Mouse (Mus musculus): ENCODE measurements around the gene Pi4kb. TPM values are rescaled to one million over a fixed set of nuclear protein-coding genes. Genes with fewer than 3 reads are reported as not detected.
A peak's percentile ranks its signal among the peaks of the same experiment; 100 is the strongest.

The Pi4kb gene
- polyA plus RNA-seq, 1 experiment from 2014 or later, result 22.1 TPM

GRCm38 (mm10) chr3:95005651-95006050 lies 31.1 kb downstream of the Pi4kb start:
- ATAC-seq, result no peak
- no peaks in the 10 kb centered on the region for H3K4me1 ChIP-seq (ENCODE audit: control insufficient read depth, insufficient read depth, low read depth, low read length)
- H3K9me3 ChIP-seq (ENCODE audit: control insufficient read depth, low read length), result no peaks in the 10 kb centered on the region
- H3K4me2 ChIP-seq (ENCODE audit: low read length), result no peak overlapping the region
- 79% methylated on average over 3 of the region's 3 CpGs for WGBS
- no peaks in the 10 kb centered on the region for H3K27me3 ChIP-seq (replicated peaks; ENCODE audit: control insufficient read depth, insufficient read depth, low read length)
- H3K36me3 ChIP-seq (ENCODE audit: control insufficient read depth, insufficient read depth, low read length), result peaks cover 34% of the 10 kb centered on the region
- H3K27ac ChIP-seq (ENCODE audit: low read depth, low read length), result no peak overlapping the region
- no peak overlapping the region for H3K4me3 ChIP-seq (ENCODE audit: low read length)
- no peak overlapping the region for H3K9ac ChIP-seq (ENCODE audit: low read depth, low read length)

- WGBS, result 87% methylated on average over 9 of the region's 9 CpGs
- ATAC-seq, result no peak
These were observed 33.2 kb downstream of the Pi4kb start for GRCm38 (mm10) chr3:95007706-95008105.

GRCm38 (mm10) chr3:95010396-95010795 lies 35.9 kb downstream of the Pi4kb start:
- Histone ChIP-seq H3K4me2 (ENCODE audit: low read length) (no peak overlapping the region), H3K27ac (ENCODE audit: low read depth, low read length) (no peak overlapping the region), H3K9me3 (ENCODE audit: control insufficient read depth, low read length) (no peaks in the 10 kb centered on the region), H3K4me3 (ENCODE audit: low read length) (no peak overlapping the region), H3K36me3 (ENCODE audit: control insufficient read depth, insufficient read depth, low read length) (peaks cover 32% of the 10 kb centered on the region), H3K27me3 (replicated peaks; ENCODE audit: control insufficient read depth, insufficient read depth, low read length) (no peaks in the 10 kb centered on the region), H3K4me1 (ENCODE audit: control insufficient read depth, insufficient read depth, low read depth, low read length) (peaks cover 17% of the 10 kb centered on the region), H3K9ac (ENCODE audit: low read depth, low read length) (no peak overlapping the region)
- 85% methylated on average over 7 of the region's 7 CpGs for WGBS
- no peak for ATAC-seq

More at GRCm38 (mm10) chr3:95007706-95008105, 33.2 kb downstream of the Pi4kb start:
- H3K9ac ChIP-seq (ENCODE audit: low read depth, low read length), result no peak overlapping the region
- no peaks in the 10 kb centered on the region for H3K4me1 ChIP-seq (ENCODE audit: control insufficient read depth, insufficient read depth, low read depth, low read length)
- H3K36me3 ChIP-seq (ENCODE audit: control insufficient read depth, insufficient read depth, low read length), result peaks cover 34% of the 10 kb centered on the region
- H3K27me3 ChIP-seq (replicated peaks; ENCODE audit: control insufficient read depth, insufficient read depth, low read length), result no peaks in the 10 kb centered on the region
- no peak overlapping the region for H3K27ac ChIP-seq (ENCODE audit: low read depth, low read length)
- H3K9me3 ChIP-seq (ENCODE audit: control insufficient read depth, low read length), result no peaks in the 10 kb centered on the region
- H3K4me3 ChIP-seq (ENCODE audit: low read length), result no peak overlapping the region
- no peak overlapping the region for H3K4me2 ChIP-seq (ENCODE audit: low read length)

GRCm38 (mm10) chr3:95012982-95013381 lies 38.5 kb downstream of the Pi4kb start:
- Histone ChIP-seq H3K4me3 (ENCODE audit: low read length) (no peak overlapping the region), H3K27ac (ENCODE audit: low read depth, low read length) (no peak overlapping the region), H3K36me3 (ENCODE audit: control insufficient read depth, insufficient read depth, low read length) (peaks cover 24% of the 10 kb centered on the region), H3K4me1 (ENCODE audit: control insufficient read depth, insufficient read depth, low read depth, low read length) (peaks cover 24% of the 10 kb centered on the region), H3K4me2 (ENCODE audit: low read length) (no peak overlapping the region), H3K9me3 (ENCODE audit: control insufficient read depth, low read length) (no peaks in the 10 kb centered on the region), H3K27me3 (replicated peaks; ENCODE audit: control insufficient read depth, insufficient read depth, low read length) (no peaks in the 10 kb centered on the region), H3K9ac (ENCODE audit: low read depth, low read length) (no peak overlapping the region)
- WGBS, result 90% methylated on average over 3 of the region's 3 CpGs
- ATAC-seq, result no peak

- Histone ChIP-seq H3K9me3 (ENCODE audit: control insufficient read depth, low read length) (no peaks in the 10 kb centered on the region), H3K4me1 (ENCODE audit: control insufficient read depth, insufficient read depth, low read depth, low read length) (peaks cover 24% of the 10 kb centered on the region), H3K27ac (ENCODE audit: low read depth, low read length) (no peak overlapping the region; the same call in 1 of the 2 replicates), H3K9ac (ENCODE audit: low read depth, low read length) (peak overlapping the region; percentile 78), H3K4me2 (ENCODE audit: low read length) (peak overlapping the region; percentile 88), H3K36me3 (ENCODE audit: control insufficient read depth, insufficient read depth, low read length) (peaks cover 21% of the 10 kb centered on the region), H3K4me3 (ENCODE audit: low read length) (peak overlapping the region; percentile 64), H3K27me3 (replicated peaks; ENCODE audit: control insufficient read depth, insufficient read depth, low read length) (no peaks in the 10 kb centered on the region)
- no peak for ATAC-seq
- WGBS, result 15% methylated on average over 13 of the region's 13 CpGs
These were observed 39.3 kb downstream of the Pi4kb start for GRCm38 (mm10) chr3:95013699-95014427.

- 2% methylated on average over 43 of the region's 44 CpGs for WGBS
- no peaks in the 10 kb centered on the region for H3K9me3 ChIP-seq (ENCODE audit: control insufficient read depth, low read length)
- peak; percentile 3 for ATAC-seq
- H3K4me1 ChIP-seq (ENCODE audit: control insufficient read depth, insufficient read depth, low read depth, low read length), result peaks cover 24% of the 10 kb centered on the region
- peak overlapping the region; percentile 96; the same call in 1 of the 2 replicates for H3K27ac ChIP-seq (ENCODE audit: low read depth, low read length)
- peaks cover 16% of the 10 kb centered on the region for H3K36me3 ChIP-seq (ENCODE audit: control insufficient read depth, insufficient read depth, low read length)
- H3K4me2 ChIP-seq (ENCODE audit: low read length), result peak overlapping the region; percentile 88
- no peaks in the 10 kb centered on the region for H3K27me3 ChIP-seq (replicated peaks; ENCODE audit: control insufficient read depth, insufficient read depth, low read length)
- peak overlapping the region; percentile 78 for H3K9ac ChIP-seq (ENCODE audit: low read depth, low read length)
- H3K4me3 ChIP-seq (ENCODE audit: low read length), result peak overlapping the region; percentile 64
These were observed 40.1 kb downstream of the Pi4kb start for GRCm38 (mm10) chr3:95014428-95015151.

- under 1% methylated on average over 29 of the region's 37 CpGs for WGBS
- Histone ChIP-seq H3K27me3 (replicated peaks; ENCODE audit: control insufficient read depth, insufficient read depth, low read length) (no peaks in the 10 kb centered on the region), H3K27ac (ENCODE audit: low read depth, low read length) (peak within 1 kb of the TSS; percentile 96), H3K36me3 (ENCODE audit: control insufficient read depth, insufficient read depth, low read length) (peaks cover 8% of the 10 kb centered on the region), H3K4me3 (ENCODE audit: low read length) (peak within 1 kb of the TSS; percentile 64), H3K9ac (ENCODE audit: low read depth, low read length) (peak within 1 kb of the TSS; percentile 78), H3K9me3 (ENCODE audit: control insufficient read depth, low read length) (no peaks in the 10 kb centered on the region), H3K4me2 (ENCODE audit: low read length) (peak within 1 kb of the TSS; percentile 89), H3K4me1 (ENCODE audit: control insufficient read depth, insufficient read depth, low read depth, low read length) (peaks cover 24% of the 10 kb centered on the region)
- ATAC-seq, result peak; percentile 98
These were observed 40.9 kb downstream of the Pi4kb start, which contains the start of gene Zfp687 for GRCm38 (mm10) chr3:95015337-95015872. TSS of gene Zfp687 (minus strand) at chr3:95015448.

GRCm38 (mm10) chr3:95015891-95016531 lies 41.5 kb downstream of the Pi4kb start:
- H3K27me3 ChIP-seq (replicated peaks; ENCODE audit: control insufficient read depth, insufficient read depth, low read length), result no peaks in the 10 kb centered on the region
- peaks cover 24% of the 10 kb centered on the region for H3K4me1 ChIP-seq (ENCODE audit: control insufficient read depth, insufficient read depth, low read depth, low read length)
- H3K27ac ChIP-seq (ENCODE audit: low read depth, low read length), result peak overlapping the region; percentile 96
- peak overlapping the region; percentile 89 for H3K4me2 ChIP-seq (ENCODE audit: low read length)
- peak; percentile 84 for ATAC-seq
- H3K9me3 ChIP-seq (ENCODE audit: control insufficient read depth, low read length), result no peaks in the 10 kb centered on the region
- H3K9ac ChIP-seq (ENCODE audit: low read depth, low read length), result peak overlapping the region; percentile 73
- peak overlapping the region; percentile 64 for H3K4me3 ChIP-seq (ENCODE audit: low read length)
- peaks cover 2% of the 10 kb centered on the region; the same call in 1 of the 2 replicates for H3K36me3 ChIP-seq (ENCODE audit: control insufficient read depth, insufficient read depth, low read length)
- WGBS, result under 1% methylated on average over 40 of the region's 40 CpGs

Measured in hindbrain, embryonic 16.5 days (tissue).